ENCODE assay signal across 7 mouse cellular contexts in the genomic region with DNA sequence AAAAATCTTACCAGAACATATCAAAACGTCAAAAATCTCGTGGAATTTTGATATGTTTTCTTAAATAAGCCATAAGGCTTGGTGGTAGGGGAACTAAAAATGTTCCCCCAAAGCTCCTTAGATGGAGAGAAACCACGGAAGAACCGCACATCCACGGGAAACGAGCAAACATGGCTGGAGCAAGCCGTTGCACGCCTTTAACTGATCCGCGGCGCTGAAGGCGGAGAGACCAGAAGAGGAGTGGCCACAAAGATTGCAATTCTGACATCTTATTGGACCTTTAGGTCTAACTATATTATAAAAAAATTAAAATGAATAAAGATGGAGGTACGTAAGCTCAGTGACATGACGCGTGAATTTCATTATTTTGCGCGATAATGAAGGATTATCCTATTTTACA.
DNase-seq lines count a peak whose midpoint lies in the region; ATAC-seq and TF ChIP-seq lines count a peak whose summit lies in the region.

No protein-coding gene starts in this region.

- no peak for ATAC-seq in lung, embryonic 14.5 days (ENCODE audit: insufficient read depth)
- ATAC-seq in embryonic facial prominence, embryonic 13.5 days (ENCODE audit: insufficient number of reproducible peaks, insufficient read depth, low FRiP score, low TSS enrichment, low read depth) = no peak
- 0 out of 2 replicates have a peak, but pooled peaks have one; percentile 46 for ATAC-seq in heart, embryonic 16.5 days (replicated peaks; ENCODE audit: extremely low read depth, insufficient read depth, low FRiP score)
- ATAC-seq in limb, embryonic 13.5 days (ENCODE audit: low FRiP score, low read depth) = no peak
- ATAC-seq in midbrain, embryonic 15.5 days (replicated peaks) = 0 out of 2 replicates have a peak, but pooled peaks have one; percentile 34
- ATAC-seq in monocyte, adult 5-6 weeks (replicated peaks; ENCODE audit: insufficient number of reproducible peaks, low FRiP score, low TSS enrichment, poor library complexity, severe bottlenecking) = no peak

- H3K4me2 ChIP-seq in lung, embryonic 14.5 days = peak overlapping the region; percentile 43
- peak overlapping the region; percentile 45 for H3K4me2 ChIP-seq in embryonic facial prominence, embryonic 13.5 days
- peak overlapping the region; percentile 46 for H3K4me2 ChIP-seq in heart, embryonic 16.5 days (ENCODE audit: low read depth, low read length)
- peak overlapping the region; percentile 42 for H3K4me2 ChIP-seq in limb, embryonic 13.5 days (replicated peaks)
- peak overlapping the region; percentile 38 for H3K4me2 ChIP-seq in midbrain, embryonic 15.5 days

- no peaks in the 10 kb centered on the region for H3K4me1 ChIP-seq in lung, embryonic 14.5 days (ENCODE audit: insufficient read depth)
- no peaks in the 10 kb centered on the region for H3K4me1 ChIP-seq in embryonic facial prominence, embryonic 13.5 days
- no peaks in the 10 kb centered on the region for H3K4me1 ChIP-seq in heart, embryonic 16.5 days (ENCODE audit: control insufficient read depth, insufficient read depth, low read length)
- no peaks in the 10 kb centered on the region for H3K4me1 ChIP-seq in limb, embryonic 13.5 days
- H3K4me1 ChIP-seq in midbrain, embryonic 15.5 days = no peaks in the 10 kb centered on the region

- no peak overlapping the region for H3K9ac ChIP-seq in lung, embryonic 14.5 days
- no peak overlapping the region for H3K9ac ChIP-seq in embryonic facial prominence, embryonic 13.5 days
- H3K9ac ChIP-seq in heart, embryonic 16.5 days (ENCODE audit: low read length) = no peak overlapping the region
- no peak overlapping the region for H3K9ac ChIP-seq in limb, embryonic 13.5 days
- no peak overlapping the region for H3K9ac ChIP-seq in midbrain, embryonic 15.5 days

- no peaks in the 10 kb centered on the region for H3K9me3 ChIP-seq in lung, embryonic 14.5 days (ENCODE audit: low read depth, low read length)
- 0 out of 2 replicates have a peak, but pooled peaks cover 3% of the 10 kb centered on the region for H3K9me3 ChIP-seq in embryonic facial prominence, embryonic 13.5 days
- no peaks in the 10 kb centered on the region for H3K9me3 ChIP-seq in heart, embryonic 16.5 days (replicated peaks; ENCODE audit: control insufficient read depth, low read length)
- H3K9me3 ChIP-seq in limb, embryonic 13.5 days = no peaks in the 10 kb centered on the region
- H3K9me3 ChIP-seq in midbrain, embryonic 15.5 days = no peaks in the 10 kb centered on the region

- peak overlapping the region; percentile 39 for H3K4me3 ChIP-seq in lung, embryonic 14.5 days (ENCODE audit: low read depth, low read length)
- peak overlapping the region; percentile 45 for H3K4me3 ChIP-seq in embryonic facial prominence, embryonic 13.5 days
- H3K4me3 ChIP-seq in heart, embryonic 16.5 days (ENCODE audit: low read length) = peak overlapping the region; percentile 58
- peak overlapping the region; percentile 45 for H3K4me3 ChIP-seq in limb, embryonic 13.5 days
- H3K4me3 ChIP-seq in midbrain, embryonic 15.5 days = peak overlapping the region; percentile 45

- no peak for TF ChIP-seq CTCF in lung, embryonic 14.5 days (IDR thresholded peaks at IDR 0.05; ENCODE audit: low read depth)

- no peak overlapping the region for H3K27ac ChIP-seq in lung, embryonic 14.5 days (ENCODE audit: low read depth)
- no peak overlapping the region for H3K27ac ChIP-seq in embryonic facial prominence, embryonic 13.5 days
- no peak overlapping the region for H3K27ac ChIP-seq in heart, embryonic 16.5 days (ENCODE audit: low read length)
- no peak overlapping the region for H3K27ac ChIP-seq in limb, embryonic 13.5 days
- no peak overlapping the region for H3K27ac ChIP-seq in midbrain, embryonic 15.5 days

- no peaks in the 10 kb centered on the region for H3K27me3 ChIP-seq in lung, embryonic 14.5 days (ENCODE audit: insufficient read depth, low read length)
- H3K27me3 ChIP-seq in embryonic facial prominence, embryonic 13.5 days = no peaks in the 10 kb centered on the region
- no peaks in the 10 kb centered on the region for H3K27me3 ChIP-seq in heart, embryonic 16.5 days (ENCODE audit: control insufficient read depth, insufficient read depth, low read length)
- no peaks in the 10 kb centered on the region for H3K27me3 ChIP-seq in limb, embryonic 13.5 days
- H3K27me3 ChIP-seq in midbrain, embryonic 15.5 days (replicated peaks) = no peaks in the 10 kb centered on the region

- WGBS in lung, embryonic 14.5 days = 77% methylated on average over 17 of the region's 17 CpGs
- 57% methylated on average over 17 of the region's 17 CpGs for WGBS in embryonic facial prominence, embryonic 13.5 days
- 66% methylated on average over 17 of the region's 17 CpGs for WGBS in heart, embryonic 16.5 days
- 70% methylated on average over 17 of the region's 17 CpGs for WGBS in limb, embryonic 13.5 days
- 71% methylated on average over 17 of the region's 17 CpGs for WGBS in midbrain, embryonic 15.5 days

- DNase-seq in lung, embryonic 14.5 days = peak; percentile 73
- no peak for DNase-seq in lung, postnatal 10 days

- H3K36me3 ChIP-seq in lung, embryonic 14.5 days (ENCODE audit: insufficient read depth) = no peaks in the 10 kb centered on the region
- no peaks in the 10 kb centered on the region for H3K36me3 ChIP-seq in embryonic facial prominence, embryonic 13.5 days
- no peaks in the 10 kb centered on the region for H3K36me3 ChIP-seq in heart, embryonic 16.5 days (ENCODE audit: control insufficient read depth, insufficient read depth)
- H3K36me3 ChIP-seq in limb, embryonic 13.5 days = no peaks in the 10 kb centered on the region
- H3K36me3 ChIP-seq in midbrain, embryonic 15.5 days (replicated peaks) = no peaks in the 10 kb centered on the region

Comparison
In these comparisons a context has a peak if more than half of its experiments do, and no peak if none do; other contexts are left out.
1. ATAC-seq: peak in heart, embryonic 16.5 days (single experiment) and midbrain, embryonic 15.5 days (single experiment); none in lung, embryonic 14.5 days (single experiment), embryonic facial prominence, embryonic 13.5 days (single experiment), limb, embryonic 13.5 days (single experiment) and monocyte, adult 5-6 weeks (single experiment).
2. Peak in every context shown above with its lines, with median percentiles within 50 percentile points of each other: H3K4me2 ChIP-seq and H3K4me3 ChIP-seq.